Mouse (Mus musculus): ENCODE results near the gene Slc25a34. TPM values are rescaled to one million over a fixed set of nuclear protein-coding genes. Genes with fewer than 3 reads are reported as not detected.
A peak's percentile ranks its signal among the peaks of the same experiment; 100 is the strongest.

Slc25a34 gene
- total and polyA plus RNA-seq, 2 experiments from 2014 or later, result 17.9 to 56.2 TPM

GRCm38 (mm10) chr4:141651286-141651685 is 27.7 kb upstream of the Slc25a34 start:
- Histone ChIP-seq H3K9me3 (replicated peaks; ENCODE audit: control insufficient read depth, low read length) (no peaks in the 10 kb centered on the region), H3K27ac (ENCODE audit: low read depth) (no peak overlapping the region), H3K4me2 (ENCODE audit: low read depth, low read length) (no peak overlapping the region), H3K4me1 (ENCODE audit: control insufficient read depth, insufficient read depth) (peaks cover 39% of the 10 kb centered on the region), H3K4me3 (ENCODE audit: low read depth, low read length) (no peak overlapping the region), H3K27me3 (ENCODE audit: control insufficient read depth, insufficient read depth, low read length) (no peaks in the 10 kb centered on the region), H3K9ac (replicated peaks; ENCODE audit: low read depth, low read length) (no peak overlapping the region), H3K36me3 (replicated peaks; ENCODE audit: control insufficient read depth, insufficient read depth, low read length) (peaks cover 18% of the 10 kb centered on the region)
- WGBS, result 52% methylated on average over 6 of the region's 6 CpGs
- no peak for TF ChIP-seq EP300 (IDR thresholded peaks at IDR 0.05; ENCODE audit: low read depth)
- TF ChIP-seq CTCF (IDR thresholded peaks at IDR 0.05; ENCODE audit: low read depth), result no peak
- ATAC-seq (ENCODE audit: insufficient read depth, low read depth), result peak; percentile 37; the same call in 1 of the 2 replicates
- no peak for DNase-seq (ENCODE audit: low spot score)

DNA sequence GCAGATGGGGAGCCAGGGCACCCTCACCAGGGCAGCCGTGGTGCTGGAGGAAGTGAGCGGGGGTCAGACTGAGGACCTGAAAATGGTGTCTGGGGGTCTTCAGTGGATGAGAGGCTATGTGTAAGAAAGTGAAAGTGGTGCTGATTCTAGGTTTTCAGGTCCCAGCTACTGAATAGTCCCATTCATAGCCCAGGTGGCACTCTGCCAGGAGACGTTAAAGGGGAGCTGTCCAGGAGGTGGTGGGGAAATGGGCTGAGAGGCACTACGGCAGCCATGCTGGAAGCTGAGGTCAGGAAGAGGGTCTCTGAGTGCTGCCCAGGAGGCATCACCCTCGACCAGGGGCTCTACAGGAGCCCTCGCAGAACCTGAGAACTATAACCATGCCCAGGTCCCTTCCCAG is 25.6 kb upstream of the Slc25a34 start:
- no peak for ATAC-seq (ENCODE audit: insufficient read depth, low read depth)
- TF ChIP-seq EP300 (IDR thresholded peaks at IDR 0.05; ENCODE audit: low read depth) (no peak), CTCF (IDR thresholded peaks at IDR 0.05; ENCODE audit: low read depth) (no peak)
- Histone ChIP-seq H3K36me3 (replicated peaks; ENCODE audit: control insufficient read depth, insufficient read depth, low read length) (peaks cover 18% of the 10 kb centered on the region), H3K4me1 (ENCODE audit: control insufficient read depth, insufficient read depth) (peaks cover 34% of the 10 kb centered on the region), H3K27me3 (ENCODE audit: control insufficient read depth, insufficient read depth, low read length) (no peaks in the 10 kb centered on the region), H3K9ac (replicated peaks; ENCODE audit: low read depth, low read length) (no peak overlapping the region), H3K4me3 (ENCODE audit: low read depth, low read length) (no peak overlapping the region), H3K9me3 (replicated peaks; ENCODE audit: control insufficient read depth, low read length) (no peaks in the 10 kb centered on the region), H3K27ac (ENCODE audit: low read depth) (peak overlapping the region; percentile 34; the same call in 1 of the 2 replicates), H3K4me2 (ENCODE audit: low read depth, low read length) (no peak overlapping the region)
- no peak for DNase-seq (ENCODE audit: low spot score)
- WGBS, result 59% methylated on average over 6 of the region's 6 CpGs

DNA sequence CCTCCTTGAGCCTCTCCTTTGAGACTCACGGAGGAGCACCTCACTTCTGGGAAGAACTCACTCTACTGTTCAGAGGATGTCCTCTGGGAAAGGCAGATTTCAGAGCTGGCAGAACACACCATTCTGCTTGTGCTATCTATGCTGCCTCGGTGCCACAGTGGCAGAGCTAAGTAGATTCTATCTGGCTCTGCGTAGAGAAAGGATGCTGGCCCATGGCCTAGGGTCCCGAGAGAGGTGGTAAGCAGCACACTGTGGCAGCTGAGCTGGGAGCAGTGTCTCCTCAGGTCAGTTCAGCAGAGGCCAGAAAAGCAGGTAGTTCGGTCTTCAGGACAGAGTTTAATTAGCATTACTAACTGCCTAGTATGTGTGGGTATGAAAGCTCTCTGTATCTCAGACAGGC is 24.6 kb upstream of the Slc25a34 start:
- no peaks in the 10 kb centered on the region for H3K9me3 ChIP-seq (replicated peaks; ENCODE audit: control insufficient read depth, low read length)
- DNase-seq (ENCODE audit: low spot score), result no peak
- H3K4me3 ChIP-seq (ENCODE audit: low read depth, low read length), result no peak overlapping the region
- WGBS, result 53% methylated on average over 5 of the region's 5 CpGs
- H3K9ac ChIP-seq (replicated peaks; ENCODE audit: low read depth, low read length), result no peak overlapping the region; the same call in 1 of the 2 replicates
- H3K4me2 ChIP-seq (ENCODE audit: low read depth, low read length), result no peak overlapping the region
- TF ChIP-seq EP300 (IDR thresholded peaks at IDR 0.05; ENCODE audit: low read depth) (no peak), CTCF (IDR thresholded peaks at IDR 0.05; ENCODE audit: low read depth) (no peak)
- H3K4me1 ChIP-seq (ENCODE audit: control insufficient read depth, insufficient read depth), result peaks cover 35% of the 10 kb centered on the region
- H3K27ac ChIP-seq (ENCODE audit: low read depth), result peak overlapping the region; percentile 54
- no peaks in the 10 kb centered on the region for H3K27me3 ChIP-seq (ENCODE audit: control insufficient read depth, insufficient read depth, low read length)
- H3K36me3 ChIP-seq (replicated peaks; ENCODE audit: control insufficient read depth, insufficient read depth, low read length), result peaks cover 13% of the 10 kb centered on the region
- no peak for ATAC-seq (ENCODE audit: insufficient read depth, low read depth)

GRCm38 (mm10) chr4:141647187-141647586 is 23.6 kb upstream of the Slc25a34 start:
- no peak overlapping the region for H3K9ac ChIP-seq (replicated peaks; ENCODE audit: low read depth, low read length)
- TF ChIP-seq CTCF (IDR thresholded peaks at IDR 0.05; ENCODE audit: low read depth) (no peak), EP300 (IDR thresholded peaks at IDR 0.05; ENCODE audit: low read depth) (no peak)
- H3K27ac ChIP-seq (ENCODE audit: low read depth), result no peak overlapping the region
- H3K4me1 ChIP-seq (ENCODE audit: control insufficient read depth, insufficient read depth), result peaks cover 37% of the 10 kb centered on the region
- no peak for ATAC-seq (ENCODE audit: insufficient read depth, low read depth)
- DNase-seq (ENCODE audit: low spot score), result no peak
- no peak overlapping the region for H3K4me2 ChIP-seq (ENCODE audit: low read depth, low read length)
- peaks cover 12% of the 10 kb centered on the region for H3K36me3 ChIP-seq (replicated peaks; ENCODE audit: control insufficient read depth, insufficient read depth, low read length)
- 88% methylated on average over 3 of the region's 3 CpGs for WGBS
- no peaks in the 10 kb centered on the region for H3K27me3 ChIP-seq (ENCODE audit: control insufficient read depth, insufficient read depth, low read length)
- no peak overlapping the region for H3K4me3 ChIP-seq (ENCODE audit: low read depth, low read length)
- no peaks in the 10 kb centered on the region for H3K9me3 ChIP-seq (replicated peaks; ENCODE audit: control insufficient read depth, low read length)

DNA sequence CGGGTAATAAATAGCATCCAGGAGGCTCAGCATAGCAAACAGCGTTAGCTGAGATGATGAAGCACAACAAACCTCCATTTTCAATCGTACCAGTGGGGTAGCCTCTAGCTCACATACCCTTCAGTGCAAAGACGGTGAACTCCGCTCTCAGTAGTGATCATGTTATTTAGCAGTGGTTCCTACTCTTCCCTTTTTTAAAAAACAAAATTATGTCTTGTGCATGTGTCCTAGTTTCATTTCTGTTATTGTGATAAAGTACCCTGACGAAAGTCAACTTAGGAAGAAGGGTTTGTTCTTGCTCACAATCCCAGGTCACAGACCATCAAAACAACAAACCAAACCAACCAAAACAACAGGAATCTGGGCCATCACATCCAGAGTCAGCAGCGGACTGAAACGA is 22.4 kb upstream of the Slc25a34 start:
- no peak overlapping the region for H3K4me3 ChIP-seq (ENCODE audit: low read depth, low read length)
- 92% methylated on average over 8 of the region's 8 CpGs for WGBS
- no peaks in the 10 kb centered on the region for H3K9me3 ChIP-seq (replicated peaks; ENCODE audit: control insufficient read depth, low read length)
- TF ChIP-seq EP300 (IDR thresholded peaks at IDR 0.05; ENCODE audit: low read depth) (no peak), CTCF (IDR thresholded peaks at IDR 0.05; ENCODE audit: low read depth) (no peak)
- H3K27ac ChIP-seq (ENCODE audit: low read depth), result no peak overlapping the region
- H3K36me3 ChIP-seq (replicated peaks; ENCODE audit: control insufficient read depth, insufficient read depth, low read length), result peaks cover 19% of the 10 kb centered on the region
- H3K4me1 ChIP-seq (ENCODE audit: control insufficient read depth, insufficient read depth), result peaks cover 42% of the 10 kb centered on the region
- DNase-seq (ENCODE audit: low spot score), result no peak
- no peak for ATAC-seq (ENCODE audit: insufficient read depth, low read depth)
- no peak overlapping the region for H3K4me2 ChIP-seq (ENCODE audit: low read depth, low read length)
- no peak overlapping the region for H3K9ac ChIP-seq (replicated peaks; ENCODE audit: low read depth, low read length)
- no peaks in the 10 kb centered on the region for H3K27me3 ChIP-seq (ENCODE audit: control insufficient read depth, insufficient read depth, low read length)

Data from heart, postnatal 0 days (tissue).